Mouse (Mus musculus) G1E (cell line): ENCODE data around the gene Map3k12. TPM values are rescaled to one million over a fixed set of nuclear protein-coding genes. Genes with fewer than 3 reads are reported as not detected.

Experiments
- ATAC-seq: 2 replicates; pipeline ENCODE4 v1.8.0; 2016; ENCODE audit warnings: mild to moderate bottlenecking; ENCODE audit not compliant: insufficient number of reproducible peaks, poor library complexity, low FRiP score, severe bottlenecking; ENCODE audit errors: extremely low read depth
- DNase-seq: peaks from one replicate; pipeline ENCODE4 v3.0.0; 2012; ENCODE audit warnings: low spot score
- H3K27me3 ChIP-seq: 2 replicates; pipeline ENCODE4 v1.6.1; 2012; ENCODE audit warnings: mild to moderate bottlenecking, low read length, inconsistent platforms; ENCODE audit not compliant: insufficient read depth
- H3K36me3 ChIP-seq: replicated peaks from 2 replicates; pipeline ENCODE3; 2012; ENCODE audit warnings: mild to moderate bottlenecking, inconsistent platforms
- H3K4me1 ChIP-seq: 2 replicates; pipeline ENCODE4 v1.6.1; 2012; ENCODE audit warnings: low read depth, low read length, inconsistent platforms, mixed read lengths; ENCODE audit not compliant: insufficient read depth
- H3K4me3 ChIP-seq: 2 replicates; pipeline ENCODE4 v1.5.1; 2012; ENCODE audit warnings: low read depth, mild to moderate bottlenecking, inconsistent platforms, low read length, moderate library complexity, mixed read lengths
- H3K9me3 ChIP-seq: replicated peaks from 2 replicates; pipeline ENCODE4 v1.6.1; 2012; ENCODE audit warnings: inconsistent platforms
- CTCF ChIP-seq: IDR thresholded peaks from 2 replicates; pipeline ENCODE4 v1.5.1; 2012; ENCODE audit warnings: low read depth, low read length, inconsistent platforms, mixed read lengths
- GATA1 ChIP-seq: IDR thresholded peaks from 2 replicates; pipeline ENCODE4 v1.6.1; 2012; ENCODE audit warnings: borderline replicate concordance, low read length, inconsistent platforms, mixed read lengths
- GATA2 ChIP-seq: IDR thresholded peaks from 2 replicates; pipeline ENCODE4 v1.6.1; 2012; ENCODE audit warnings: low read depth, low read length, inconsistent platforms, borderline replicate concordance
- POLR2AphosphoS5 ChIP-seq: IDR thresholded peaks from 2 replicates; pipeline ENCODE4 v1.6.1; 2012; ENCODE audit warnings: low read depth, low read length, inconsistent platforms; ENCODE audit not compliant: insufficient replicate concordance
- TAL1 ChIP-seq: conservative IDR thresholded peaks from 2 replicates; pipeline ENCODE4 v1.6.1; 2012; ENCODE audit warnings: low read depth, low read length, inconsistent platforms, mixed read lengths
- polyA plus RNA-seq: library from polyadenylated mRNA; stranded (reverse); fragments of >175 nt; gene quantifications from 2 replicates; pipeline ENCODE4 v1.2.3, GENCODE M21; 2012
- total RNA-seq, 2 experiments: library from RNA; stranded (forward) in 1 of 2; stranded (reverse) in 1 of 2; fragments of 200-1000 nt in 1 of 2; fragments of >200 nt in 1 of 2; fragmentation: Nextera tagmentation in 1 of 2; gene quantifications; 2 replicates each; pipeline ENCODE4 v1.2.3; 2014 to 2017

The Map3k12 gene
- total and polyA plus RNA-seq, 3 experiments, result 0.60 to 1.9 (median 0.75) TPM

GRCm38 (mm10) chr15:102510590-102511284, 6.1 kb downstream of the Map3k12 start:
- Histone ChIP-seq H3K9me3 (no peaks in the 10 kb centered on the region), H3K36me3 (peaks cover 8% of the 10 kb centered on the region), H3K4me3 (peak overlapping the region; percentile 77), H3K4me1 (peaks cover 29% of the 10 kb centered on the region), H3K27me3 (peaks cover 28% of the 10 kb centered on the region)
- ATAC-seq (peak; percentile 85), DNase-seq (peak; percentile 75)
- no peak for TF ChIP-seq TAL1
- no peak for TF ChIP-seq GATA1
- no peak for TF ChIP-seq CTCF
- no peak for TF ChIP-seq POLR2AphosphoS5
- TF ChIP-seq GATA2, result no peak

- no peak for ATAC-seq
- Histone ChIP-seq H3K4me1 (peaks cover 31% of the 10 kb centered on the region), H3K36me3 (peaks cover 14% of the 10 kb centered on the region)
Observed at GRCm38 (mm10) chr15:102510110-102510509, 6.8 kb downstream of the Map3k12 start.

GRCm38 (mm10) chr15:102508336-102508735, 8.5 kb downstream of the Map3k12 start:
- TF ChIP-seq GATA1 (no peak), CTCF (no peak), POLR2AphosphoS5 (no peak), GATA2 (no peak), TAL1 (no peak)
- peaks cover 37% of the 10 kb centered on the region for H3K4me1 ChIP-seq
- peaks cover 23% of the 10 kb centered on the region for H3K27me3 ChIP-seq
- no peaks in the 10 kb centered on the region for H3K9me3 ChIP-seq
- no peak for ATAC-seq
- H3K4me3 ChIP-seq, result no peak overlapping the region
- H3K36me3 ChIP-seq, result peaks cover 30% of the 10 kb centered on the region
- DNase-seq, result no peak

More at GRCm38 (mm10) chr15:102510110-102510509, 6.8 kb downstream of the Map3k12 start:
- no peak for TF ChIP-seq POLR2AphosphoS5
- TF ChIP-seq GATA2, result no peak
- Histone ChIP-seq H3K9me3 (no peaks in the 10 kb centered on the region), H3K4me3 (peak overlapping the region; percentile 77), H3K27me3 (peaks cover 23% of the 10 kb centered on the region)
- DNase-seq, result no peak

GRCm38 (mm10) chr15:102507561-102507960, 9.3 kb downstream of the Map3k12 start:
- no peak for DNase-seq
- H3K4me3 ChIP-seq, result no peak overlapping the region
- peaks cover 37% of the 10 kb centered on the region for H3K4me1 ChIP-seq
- H3K36me3 ChIP-seq, result peaks cover 38% of the 10 kb centered on the region
- H3K9me3 ChIP-seq, result no peaks in the 10 kb centered on the region
- no peak for ATAC-seq
- H3K27me3 ChIP-seq, result peaks cover 23% of the 10 kb centered on the region
- TF ChIP-seq GATA2 (no peak), POLR2AphosphoS5 (no peak), GATA1 (no peak), CTCF (no peak), TAL1 (no peak)

- H3K4me3 ChIP-seq, result no peak overlapping the region
- ATAC-seq (no peak), DNase-seq (no peak)
- no peak for TF ChIP-seq GATA2
- peaks cover 44% of the 10 kb centered on the region for H3K36me3 ChIP-seq
- H3K4me1 ChIP-seq, result peaks cover 41% of the 10 kb centered on the region
- H3K9me3 ChIP-seq, result no peaks in the 10 kb centered on the region
- peaks cover 16% of the 10 kb centered on the region for H3K27me3 ChIP-seq
Observed at GRCm38 (mm10) chr15:102506864-102507263, 10.0 kb downstream of the Map3k12 start.

GRCm38 (mm10) chr15:102506464-102506830, 10.4 kb downstream of the Map3k12 start:
- Histone ChIP-seq H3K4me3 (no peak overlapping the region), H3K36me3 (peaks cover 49% of the 10 kb centered on the region), H3K9me3 (no peaks in the 10 kb centered on the region), H3K27me3 (peaks cover 12% of the 10 kb centered on the region; the same call in 1 of the 2 replicates), H3K4me1 (peaks cover 42% of the 10 kb centered on the region)
- ATAC-seq (no peak), DNase-seq (no peak)
- TF ChIP-seq TAL1, result no peak
- TF ChIP-seq POLR2AphosphoS5, result no peak
- no peak for TF ChIP-seq CTCF
